Mouse (Mus musculus): ENCODE data around the gene Lamp2.

- no peak for TF ChIP-seq POLR2A (IDR thresholded peaks at IDR 0.05; ENCODE audit: low read depth, low read length)
- TF ChIP-seq CTCF (IDR thresholded peaks at IDR 0.05; ENCODE audit: extremely low read depth, insufficient read depth, insufficient read length, insufficient replicate concordance), result no peak
These were observed 94.2 kb downstream of the Lamp2 start for GRCm38 (mm10) chrX:38362016-38362415.
